In genomic region chr8:125532177-125532576, GRCm38 (mm10) we compare ENCODE assay signal across 9 mouse cellular contexts. TPM values are rescaled to one million over a fixed set of nuclear protein-coding genes. Genes with fewer than 3 reads are reported as not detected.
DNase-seq lines count a peak whose midpoint lies in the region; ATAC-seq and TF ChIP-seq lines count a peak whose summit lies in the region.
"Had no signal": no experiment of that assay in that cellular context is flagged by ENCODE, and none has a peak within 500 bp of the region (broad histone marks: within the 10 kb centered on the region; RNA-seq: fewer than 3 reads in every experiment).

No protein-coding gene starts in this region.

- no peak for DNase-seq in kidney, adult 2 months
- DNase-seq in kidney, adult 11 months: no peak
- DNase-seq in urinary bladder, postnatal 14 days (ENCODE audit: low spot score): peak; percentile 31
- DNase-seq in urinary bladder, postnatal 10 days (ENCODE audit: low spot score): no peak
- DNase-seq in thymus, adult 18-20 months: no peak
- DNase-seq in c-Kit-positive CD71-positive TER-119-positive erythroid progenitor cells, embryonic 14.5 days (ENCODE audit: low spot score): no peak
- DNase-seq in thymus, postnatal 10 days (ENCODE audit: low spot score in 2 of 2): no peak
- DNase-seq: right cerebral cortex, adult 18-20 months had no signal

- H3K9ac ChIP-seq in intestine, embryonic 15.5 days: no peak overlapping the region

- ATAC-seq in intestine, embryonic 15.5 days: peak; percentile 36; the same call in 1 of the 2 replicates

- peak overlapping the region; percentile 46; the same call in 1 of the 2 replicates for H3K27ac ChIP-seq in kidney, adult 2 months (ENCODE audit: insufficient read depth, low read depth, low read length)
- peak overlapping the region; percentile 1; the same call in 1 of the 2 replicates for H3K27ac ChIP-seq in intestine, embryonic 15.5 days

- H3K4me1 ChIP-seq in kidney, adult 2 months (ENCODE audit: control insufficient read depth, insufficient read depth, low read length): peaks cover 23% of the 10 kb centered on the region
- H3K4me1 ChIP-seq in intestine, embryonic 15.5 days (replicated peaks): peaks cover 32% of the 10 kb centered on the region

- H3K27me3 ChIP-seq in kidney, adult 2 months (replicated peaks; ENCODE audit: control insufficient read depth, insufficient read depth, low read length): no peaks in the 10 kb centered on the region
- H3K27me3 ChIP-seq in intestine, embryonic 15.5 days (replicated peaks): no peaks in the 10 kb centered on the region

- no peak overlapping the region for H3K4me3 ChIP-seq in kidney, adult 2 months (ENCODE audit: insufficient read depth, low read depth, low read length)
- H3K4me3 ChIP-seq in intestine, embryonic 15.5 days (replicated peaks): no peak overlapping the region

- no peak overlapping the region for H3K4me2 ChIP-seq in intestine, embryonic 15.5 days (replicated peaks)

- H3K9me3 ChIP-seq in intestine, embryonic 15.5 days: no peaks in the 10 kb centered on the region

- TF ChIP-seq CTCF in kidney, adult 2 months (conservative IDR thresholded peaks at IDR 0.05; ENCODE audit: insufficient read depth, insufficient read length, low read depth, low read length): no peak

- 41% methylated on average over 7 of the region's 7 CpGs for WGBS in kidney, adult 2 months
- 34% methylated on average over 7 of the region's 7 CpGs for WGBS in intestine, embryonic 15.5 days

- H3K36me3 ChIP-seq in kidney, adult 2 months (ENCODE audit: control insufficient read depth, insufficient read depth, low read length): no peaks in the 10 kb centered on the region
- no peaks in the 10 kb centered on the region for H3K36me3 ChIP-seq in intestine, embryonic 15.5 days

- no peak for TF ChIP-seq POLR2A in kidney, adult 2 months (IDR thresholded peaks at IDR 0.05; ENCODE audit: low read depth, low read length)

RNA-seq across cellular contexts. Expression of gene Sipa1l2, which starts 37.4 kb away (rescaled TPM):
- 8.1 and 8.3 TPM in 2 replicates for polyA plus RNA-seq in kidney, adult 2 months (2012; rRNA removed)
- polyA plus RNA-seq in intestine, embryonic 15.5 days (2015; fragmentation: Nextera tagmentation; extraction: Ambion mirVana): 7.4 and 7.6 TPM in 2 replicates
